Mouse (Mus musculus) MEL (cell line): ENCODE data around the gene Tmem164.

ENCODE experiments used
- CTCF ChIP-seq, 3 experiments: IDR thresholded peaks in 2 of 3; conservative IDR thresholded peaks in 1 of 3; 2 replicates each; pipeline ENCODE4 v1.5.1; 2011 to 2012; ENCODE audit warnings: low read length in 3 of 3, low read depth in 2 of 3, mild to moderate bottlenecking in 2 of 3, improper control_type of control experiment in 1 of 3, inconsistent platforms in 1 of 3, mixed read lengths in 1 of 3, moderate library complexity in 1 of 3; ENCODE audit not compliant: control insufficient read depth in 1 of 3, insufficient read depth in 1 of 3, poor library complexity in 1 of 3, severe bottlenecking in 1 of 3
- EP300 ChIP-seq, 2 experiments: IDR thresholded peaks; 2 replicates each; pipeline ENCODE4 v1.6.1; 2011; ENCODE audit warnings: improper control_type of control experiment in 2 of 2, low read length in 2 of 2, low read depth in 1 of 2, mild to moderate bottlenecking in 1 of 2
- GABPA ChIP-seq: IDR thresholded peaks from 2 replicates; pipeline ENCODE4 v1.6.1; 2012; ENCODE audit warnings: low read depth, mild to moderate bottlenecking, inconsistent platforms, low read length, improper control_type of control experiment, moderate library complexity
- MAX ChIP-seq: IDR thresholded peaks from 2 replicates; pipeline ENCODE4 v1.6.1; 2011; ENCODE audit warnings: low read length, improper control_type of control experiment
- NRF1 ChIP-seq: IDR thresholded peaks from 2 replicates; pipeline ENCODE4 v1.6.1; 2014; ENCODE audit warnings: low read depth, mild to moderate bottlenecking, inconsistent platforms, low read length, improper control_type of control experiment, moderate library complexity; ENCODE audit not compliant: poor library complexity, insufficient read depth, severe bottlenecking
- POLR2AphosphoS2 ChIP-seq: IDR thresholded peaks from 2 replicates; pipeline ENCODE4 v1.6.1; 2011; ENCODE audit warnings: low read length, improper control_type of control experiment
- ZC3H11A ChIP-seq: IDR thresholded peaks from 2 replicates; pipeline ENCODE4 v1.6.1; 2012; ENCODE audit warnings: low read depth, mild to moderate bottlenecking, inconsistent platforms, low read length, improper control_type of control experiment

GRCm38 (mm10) chrX:142830572-142830971 is 149.4 kb downstream of the Tmem164 start:
- TF ChIP-seq EP300 (IDR thresholded peaks at IDR 0.05; ENCODE audit: low read depth in 1 of 2, low read length in 2 of 2) (no peak), CTCF (IDR thresholded peaks at IDR 0.05 in 2 of 3, conservative IDR thresholded peaks at IDR 0.05 in 1 of 3; ENCODE audit: control insufficient read depth in 1 of 3, insufficient read depth in 1 of 3, low read depth in 2 of 3, low read length in 3 of 3, poor library complexity in 1 of 3, severe bottlenecking in 1 of 3) (no peak), MAX (no peak), GABPA (no peak), NRF1 (no peak), POLR2AphosphoS2 (no peak), ZC3H11A (no peak)
